Mouse (Mus musculus): ENCODE data around the gene Rps5.
"Not testable (repeated sequence)": the region's sequence is repeated elsewhere in the genome, so short reads cannot be mapped to it uniquely, and the experiment has no call there.

The Rps5 gene

DNA sequence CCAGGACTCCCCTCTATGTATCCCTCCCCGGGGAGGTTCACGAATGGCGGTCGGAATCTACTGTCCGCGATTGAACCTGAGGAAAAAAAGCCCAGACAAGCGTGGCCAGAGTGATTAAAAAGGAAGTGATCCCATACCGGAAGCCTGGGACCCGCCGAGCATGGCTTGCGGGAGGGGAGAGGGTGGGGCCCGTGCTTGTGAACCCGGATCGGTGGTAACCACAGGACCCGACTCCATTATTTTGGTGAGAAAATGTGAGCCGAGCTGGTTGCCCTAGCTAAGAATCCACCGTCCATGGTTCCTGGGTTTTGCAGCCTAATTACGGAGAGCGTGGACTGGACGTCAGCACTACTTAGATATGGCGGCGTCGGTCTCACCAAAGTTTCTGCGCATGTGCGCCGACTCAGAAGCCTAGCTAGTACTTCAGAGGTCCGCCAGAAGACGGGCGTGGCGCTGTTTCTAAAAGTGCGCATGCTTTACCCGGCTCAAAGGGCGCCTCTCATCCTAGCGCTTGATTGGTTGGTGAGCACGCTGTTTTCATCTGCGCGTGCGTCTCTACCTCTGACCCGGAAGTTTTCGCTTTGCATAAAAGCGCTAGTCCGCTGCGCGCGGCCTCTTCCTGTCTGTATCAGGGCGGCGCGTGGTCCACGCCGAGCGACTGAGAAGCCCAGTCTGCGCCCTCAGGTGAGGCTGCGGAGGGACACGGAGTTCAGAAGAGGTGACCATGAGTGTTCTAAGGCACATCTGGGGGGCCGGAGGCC, at the start of gene Rps5:
Gene Rps5, plus strand, starts transcription at position 586 of the 761 bp plus-strand sequence.
- peak; percentile 99 for DNase-seq

DNA sequence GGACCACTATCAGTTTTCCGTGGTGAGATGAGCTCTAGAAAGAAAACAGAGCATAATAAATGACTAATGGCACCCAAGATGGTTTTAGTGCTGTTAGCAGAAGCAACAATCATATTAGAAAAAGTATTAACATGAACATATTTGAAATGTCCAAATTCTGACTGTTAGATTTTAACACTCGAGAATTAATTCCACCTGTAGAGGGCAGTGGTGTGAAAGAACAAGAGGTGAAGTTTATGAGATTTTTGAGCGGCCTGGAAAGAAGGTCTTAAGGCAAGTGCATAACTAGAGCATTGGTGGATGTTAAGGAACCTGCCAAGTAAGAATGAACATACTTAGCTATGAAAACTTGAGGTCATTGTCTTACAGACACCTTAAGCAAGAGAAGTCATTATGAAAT, 47.8 kb upstream of the Rps5 start:
- peak; percentile 49 for DNase-seq

DNA sequence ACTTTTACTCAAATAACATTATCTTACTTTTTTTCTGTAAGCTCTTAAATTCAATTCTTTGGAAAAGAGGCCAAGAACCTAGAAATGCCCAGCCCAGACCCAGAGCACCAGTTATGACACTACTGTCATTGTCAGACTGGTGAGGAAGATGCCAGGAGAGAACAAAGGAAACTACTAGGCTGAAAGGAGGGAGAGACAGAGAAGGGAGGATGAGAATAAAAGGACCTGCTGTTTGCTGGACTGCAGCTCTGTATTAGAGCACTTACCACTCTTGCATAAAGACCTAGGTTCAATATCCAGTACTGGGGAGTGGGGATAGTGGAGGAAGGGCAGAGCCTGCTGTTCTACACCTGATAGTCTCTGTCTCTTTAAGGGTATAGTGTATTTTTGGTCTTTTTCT, 42.1 kb upstream of the Rps5 start:
- no peak for DNase-seq

DNA sequence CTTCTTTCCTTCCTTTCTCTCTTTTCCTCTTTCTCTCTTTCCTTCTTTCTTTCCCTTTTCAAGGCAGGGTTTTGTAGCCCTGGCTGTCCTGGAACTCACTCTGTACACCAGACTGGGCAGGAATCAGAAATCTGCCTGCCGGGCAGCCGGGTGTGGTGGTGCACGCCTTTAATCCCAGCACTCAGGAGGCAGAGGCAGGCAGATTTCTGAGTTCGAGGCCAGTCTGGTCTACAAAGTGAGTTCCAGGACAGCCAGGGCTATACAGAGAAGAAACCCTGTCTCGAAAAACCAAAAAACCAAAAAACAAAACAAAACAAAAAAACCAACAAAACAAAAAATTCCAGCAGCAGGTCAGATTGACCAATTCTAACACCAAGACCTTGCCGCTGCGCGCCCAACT, 41.6 kb upstream of the Rps5 start:
- DNase-seq = not testable (repeated sequence)

DNA sequence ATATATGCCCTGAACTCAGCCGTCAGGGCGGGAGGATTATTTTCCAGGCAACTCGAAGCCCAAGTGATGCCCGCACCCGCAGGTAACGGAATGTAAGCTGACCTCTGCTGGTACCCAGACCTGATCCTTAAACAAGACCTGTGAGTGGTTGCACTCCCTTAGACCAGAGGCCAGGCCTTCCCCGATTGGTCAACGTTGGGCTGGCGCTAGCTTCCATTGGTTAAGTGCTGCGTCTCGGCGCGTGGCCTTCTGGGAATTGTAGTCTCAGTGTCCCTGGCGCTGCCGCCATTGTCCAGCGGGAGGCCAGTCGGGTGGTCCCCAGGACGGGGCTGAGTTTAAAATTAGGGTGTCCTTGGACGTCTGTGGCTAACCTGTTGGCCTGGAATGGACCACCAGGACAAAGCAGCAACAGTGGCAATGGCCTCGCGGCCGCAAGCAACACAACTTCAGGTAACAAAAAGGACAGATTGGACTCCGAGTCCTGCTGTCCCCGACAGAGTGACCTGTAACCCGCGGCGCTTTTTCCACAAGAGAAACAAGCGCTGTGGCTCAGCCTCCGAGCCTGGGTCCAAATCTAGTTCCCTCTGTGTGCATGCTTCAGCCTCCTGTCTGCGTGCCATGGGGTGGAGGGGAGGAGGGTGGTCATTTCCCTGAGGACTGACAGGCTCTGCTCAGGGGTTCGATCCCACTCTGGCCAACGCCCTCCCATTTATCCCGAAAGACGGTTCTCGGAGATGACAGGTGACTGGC, 41.0 kb upstream of the Rps5 start, which contains the start of gene Zfp128:
Gene Zfp128, plus strand, starts transcription at position 267 of the 750 bp plus-strand sequence.
- peak; percentile 96 for DNase-seq

DNA sequence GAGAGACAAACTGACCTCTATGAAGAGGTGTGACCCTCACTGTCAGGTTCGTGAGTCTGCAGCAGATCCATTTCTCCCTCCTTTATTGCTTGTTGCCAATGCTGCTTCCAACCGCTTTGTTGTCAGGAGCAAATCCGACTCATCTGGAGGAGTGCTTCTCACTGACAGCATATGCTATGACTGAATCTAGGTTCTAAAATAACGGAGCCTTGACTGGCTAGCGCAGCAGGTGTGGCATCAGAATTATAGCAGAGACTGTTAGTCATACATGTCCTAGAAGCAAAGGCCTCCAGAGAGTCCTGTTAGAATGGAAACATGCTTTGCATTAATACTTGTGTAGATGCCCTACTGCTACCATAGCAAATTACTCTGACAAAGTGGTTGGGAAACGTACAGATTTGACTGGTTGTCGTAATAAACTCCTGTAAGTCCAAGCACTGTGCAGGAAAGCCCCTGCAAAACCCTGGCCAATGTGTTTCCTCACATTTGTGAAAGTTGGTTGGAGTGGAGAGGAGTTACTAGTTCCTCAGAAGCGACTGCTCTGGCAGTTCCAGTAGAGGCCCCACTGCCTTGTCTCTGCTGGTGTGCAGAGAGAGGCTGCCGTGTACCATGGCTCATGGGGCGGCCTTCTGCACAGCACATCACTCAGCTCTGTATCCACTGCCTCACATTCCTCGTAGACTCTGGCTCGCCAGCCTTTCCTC, 35.4 kb upstream of the Rps5 start:
- DNase-seq = no peak

DNA sequence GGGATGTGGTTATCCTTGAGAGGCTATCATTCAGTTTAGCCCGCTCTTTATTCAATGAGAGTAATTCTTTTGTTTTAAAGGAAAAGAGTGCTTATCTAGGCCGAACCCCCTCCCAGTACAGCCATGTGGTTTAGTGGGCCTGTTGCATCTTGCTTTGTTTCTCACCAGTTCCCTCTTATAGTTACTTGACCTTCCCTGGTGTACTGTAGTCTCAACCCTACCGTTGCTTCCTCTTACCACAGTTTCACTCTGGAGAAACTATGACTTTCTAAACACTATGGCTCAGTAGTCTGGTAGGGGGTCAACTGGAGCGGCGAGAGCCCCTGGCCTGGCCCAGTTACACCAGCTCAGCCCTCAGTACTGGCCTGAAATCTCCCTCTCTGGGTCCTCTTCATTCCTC, 34.5 kb upstream of the Rps5 start:
- no peak for DNase-seq

DNA sequence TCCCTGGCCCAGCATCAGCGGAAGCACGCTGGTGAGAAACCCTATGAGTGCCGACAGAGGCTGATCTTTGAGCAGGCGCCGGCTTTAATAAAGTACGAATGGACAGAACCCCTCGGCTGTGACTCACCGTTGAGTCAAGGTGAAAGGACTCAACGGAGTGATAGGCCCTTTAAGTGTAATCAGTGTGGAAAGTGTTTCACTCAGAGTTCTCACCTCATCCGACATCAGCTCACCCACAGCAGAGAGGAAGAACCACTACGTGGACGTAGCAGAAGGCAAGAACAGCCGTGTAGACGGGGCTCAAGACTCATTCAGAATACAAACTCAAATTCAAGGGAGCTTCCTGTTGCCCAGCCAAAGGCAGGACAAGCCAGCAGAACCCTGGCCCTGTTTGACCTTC, 31.2 kb upstream of the Rps5 start:
- no peak for DNase-seq

DNA sequence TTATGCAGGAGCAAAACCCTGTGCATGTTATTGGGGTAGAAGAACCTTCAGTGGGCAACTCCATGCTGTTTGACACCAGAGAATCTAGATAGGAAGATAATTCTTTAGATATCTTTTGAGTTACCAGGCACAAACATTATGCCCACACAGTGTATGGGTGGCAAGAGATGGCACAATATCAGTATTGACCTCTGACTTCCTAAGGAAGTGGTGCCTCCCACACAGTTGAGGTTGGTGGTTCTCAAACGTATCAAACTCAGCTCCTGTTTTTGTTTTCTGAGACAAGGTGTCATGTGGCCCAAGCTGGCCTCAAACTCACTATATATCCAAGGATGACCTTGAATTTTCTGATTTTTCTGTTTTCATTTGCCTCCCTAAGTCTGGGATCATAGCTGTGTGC, 30.8 kb upstream of the Rps5 start:
- DNase-seq = no peak

DNA sequence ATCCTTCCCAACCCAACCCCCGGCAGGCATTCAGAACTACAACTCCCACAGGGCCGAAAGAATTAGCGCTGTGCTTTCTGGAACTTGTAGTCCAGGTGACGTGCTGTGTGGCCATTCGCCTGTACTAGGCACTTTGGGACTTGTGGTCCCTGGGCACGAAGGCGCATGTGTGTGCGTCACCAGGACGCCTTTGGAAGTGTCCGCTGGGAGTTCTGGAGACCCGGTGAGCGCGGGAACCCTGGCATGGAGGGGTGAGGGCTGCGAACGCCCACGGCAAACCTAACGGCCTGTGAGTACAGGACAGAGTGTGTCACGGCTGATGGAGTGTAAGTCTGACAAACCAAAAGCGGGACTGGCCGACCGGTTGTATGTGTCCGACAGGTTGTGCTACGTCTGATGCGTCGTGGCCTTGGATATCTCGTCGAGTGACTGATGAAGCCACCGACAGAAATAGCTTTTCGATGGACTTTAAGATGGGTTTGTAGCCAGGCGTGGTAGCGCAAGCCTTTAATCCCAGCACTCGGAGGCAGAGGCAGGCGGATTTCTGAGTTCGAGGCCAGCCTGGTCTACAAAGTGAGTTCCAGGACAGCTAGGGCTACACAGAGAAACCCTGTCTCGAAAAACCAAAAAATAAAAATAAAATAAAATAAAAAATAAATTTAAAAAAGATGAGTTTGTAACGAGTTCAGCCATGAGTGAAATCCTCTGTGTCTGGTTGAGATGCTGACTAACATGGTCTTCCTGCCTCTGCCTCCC, 24.3 kb upstream of the Rps5 start, which contains the start of gene Zscan22:
Gene Zscan22, plus strand, starts transcription at position 161 of the 756 bp plus-strand sequence.
- DNase-seq = peak; percentile 96

DNA sequence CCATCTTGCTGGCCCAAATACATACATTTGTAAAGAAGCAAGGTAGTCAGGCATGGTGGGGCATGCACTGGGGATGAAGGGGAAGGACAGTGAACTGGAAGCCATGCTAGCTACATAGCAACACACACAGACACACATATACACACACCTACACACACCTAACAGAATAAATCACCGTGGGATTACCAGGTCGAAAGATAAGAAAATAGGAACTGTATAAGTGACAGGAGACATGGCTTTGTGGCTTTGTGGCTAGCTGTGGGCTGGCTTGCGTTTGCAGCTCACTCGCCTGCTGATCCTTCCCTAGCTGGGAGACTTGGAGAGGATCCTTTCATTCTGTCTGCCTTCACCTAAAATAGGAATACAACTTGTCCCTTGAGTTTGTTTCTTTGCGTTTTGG, 20.6 kb upstream of the Rps5 start:
- DNase-seq = no peak

DNA sequence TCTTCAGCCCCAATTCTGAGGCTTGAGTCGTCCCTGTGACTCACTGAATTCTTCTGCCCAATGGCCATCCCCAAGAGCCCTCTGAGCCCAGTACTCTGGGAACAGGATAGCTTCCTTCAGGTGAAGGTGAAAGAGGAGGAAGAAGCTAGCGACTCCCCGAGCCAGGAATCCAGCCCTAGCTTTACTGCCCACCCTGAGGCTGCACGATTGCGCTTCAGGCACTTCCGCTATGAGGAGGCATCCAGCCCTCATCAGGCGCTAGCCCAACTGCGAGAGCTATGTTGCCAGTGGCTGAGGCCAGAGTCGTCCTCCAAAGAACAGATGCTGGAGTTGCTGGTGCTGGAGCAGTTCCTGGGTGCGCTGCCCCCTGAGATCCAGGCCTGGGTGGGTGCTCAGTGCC, 18.5 kb upstream of the Rps5 start:
- no peak for DNase-seq

DNA sequence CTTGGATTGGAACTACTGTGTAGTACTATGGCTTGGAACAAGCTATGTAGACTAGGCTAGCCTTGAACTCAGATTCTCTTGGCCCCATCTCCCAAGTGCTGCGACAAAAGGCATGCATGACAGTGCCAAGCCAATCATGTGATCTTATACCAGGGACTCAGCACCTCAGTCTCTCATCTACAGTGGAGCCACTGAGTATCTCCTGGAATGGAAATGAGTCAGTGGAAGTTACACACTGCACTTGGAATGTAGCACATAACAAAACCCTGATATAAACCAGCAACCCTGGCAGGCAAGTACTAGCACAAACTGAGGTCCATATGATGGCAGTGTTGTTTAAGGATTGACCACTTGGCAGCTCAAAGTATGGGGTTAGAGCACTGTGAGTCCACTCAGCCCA, 16.9 kb upstream of the Rps5 start:
- DNase-seq = no peak

DNA sequence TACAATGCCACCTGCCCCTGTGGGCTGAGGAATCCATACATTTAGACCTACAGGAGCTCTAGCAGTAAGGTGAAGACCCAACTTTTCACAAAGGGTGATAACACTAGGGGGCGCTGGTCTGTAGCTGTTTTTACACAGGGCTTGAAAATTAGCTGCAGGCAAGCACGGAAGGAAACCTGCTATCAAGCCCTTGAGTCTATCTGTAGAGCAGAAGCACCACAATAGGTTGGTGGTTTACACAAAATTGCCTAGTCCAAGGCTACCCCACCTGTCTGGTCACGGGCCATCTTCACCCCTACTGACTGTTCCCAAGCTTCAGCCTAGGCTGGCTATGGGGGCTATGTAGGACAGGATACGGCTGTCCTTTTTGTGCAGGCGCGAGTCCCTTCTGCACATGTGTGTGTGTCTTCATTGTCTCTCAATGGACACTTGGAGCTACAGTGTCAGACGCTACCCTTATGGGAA, 12.6 kb upstream of the Rps5 start:
- peak; percentile 86 for DNase-seq

DNA sequence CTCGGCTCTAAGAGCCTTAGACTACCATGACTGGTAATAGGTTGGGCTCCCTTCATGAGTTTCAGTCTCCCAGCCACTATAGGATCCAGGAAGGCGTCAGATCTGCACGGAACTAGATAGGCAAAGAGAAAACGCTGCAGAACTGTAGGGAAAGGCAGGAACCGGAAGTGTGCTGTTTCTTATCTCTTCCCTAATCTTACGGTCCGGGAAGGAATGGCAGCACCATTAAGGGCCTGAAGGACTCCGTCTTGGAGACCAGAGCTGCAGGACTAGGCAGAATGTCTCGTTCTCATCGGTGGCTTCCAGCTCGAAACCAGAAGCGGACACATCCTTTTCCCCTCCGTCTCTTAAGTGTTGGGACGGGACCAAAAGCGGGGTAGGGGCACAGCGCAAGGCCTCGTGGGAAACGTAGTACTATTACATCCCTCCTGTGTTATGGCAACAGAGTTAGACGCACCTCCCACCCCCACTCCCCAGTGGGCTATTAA, 11.9 kb upstream of the Rps5 start:
- DNase-seq = peak; percentile 65

DNA sequence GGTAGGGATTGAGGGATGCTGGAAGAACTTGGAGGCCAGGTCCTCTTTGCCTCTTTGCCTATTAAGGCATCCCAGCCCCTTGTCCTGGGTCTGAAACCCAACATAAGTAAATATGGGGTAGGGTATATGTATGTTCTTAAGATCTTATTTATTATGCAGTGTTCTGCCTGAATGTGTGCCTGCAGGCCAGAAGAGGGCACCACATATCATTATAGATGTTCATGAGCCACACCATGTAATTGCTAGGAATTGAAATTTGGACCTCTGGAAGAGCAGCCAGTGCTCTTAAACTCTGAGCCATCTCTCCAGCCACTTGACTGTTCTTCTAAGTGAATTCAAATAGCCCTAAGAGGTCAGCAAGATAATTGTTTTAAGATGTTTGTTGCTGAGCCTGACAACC, 8.5 kb upstream of the Rps5 start:
- DNase-seq = peak; percentile 25

DNA sequence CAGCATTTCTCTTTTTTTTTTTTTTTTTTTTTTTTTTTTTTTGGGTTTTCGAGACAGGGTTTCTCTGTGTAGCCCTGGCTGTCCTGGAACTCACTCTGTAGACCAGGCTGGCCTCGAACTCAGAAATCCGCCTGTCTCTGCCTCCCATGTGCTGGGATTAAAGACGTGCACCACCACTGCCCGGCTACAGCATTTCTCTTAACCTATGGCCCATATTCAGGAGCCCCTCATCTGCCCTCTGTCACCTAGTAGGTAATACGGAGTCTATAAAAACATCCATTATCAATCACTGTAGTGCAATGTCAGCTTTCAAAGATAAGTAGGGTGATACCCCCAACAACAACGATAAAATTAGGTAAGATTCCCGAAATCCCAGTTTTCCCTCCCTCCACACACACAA, 1.6 kb upstream of the Rps5 start:
- not testable (repeated sequence) for DNase-seq

DNA sequence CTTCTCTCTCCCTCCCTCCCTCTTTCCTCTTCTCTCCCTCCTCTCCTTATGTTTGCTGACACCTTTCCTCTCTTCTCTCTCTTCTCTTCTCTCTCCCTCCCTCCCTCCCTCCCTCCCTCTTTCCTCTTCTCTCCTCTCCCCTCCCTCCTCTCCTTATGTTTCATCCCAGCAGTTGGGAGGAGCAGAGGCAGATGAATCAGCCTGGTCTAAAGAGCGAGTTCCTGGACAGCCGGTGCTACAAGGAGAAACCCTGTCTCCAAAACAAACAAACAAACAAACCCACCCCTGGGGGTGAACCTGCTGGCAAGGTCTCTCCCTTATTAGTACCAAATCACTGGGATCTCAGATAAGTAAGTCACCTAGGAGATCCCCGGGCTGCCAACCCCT, 779 bp upstream of the Rps5 start:
- DNase-seq = no peak

DNA sequence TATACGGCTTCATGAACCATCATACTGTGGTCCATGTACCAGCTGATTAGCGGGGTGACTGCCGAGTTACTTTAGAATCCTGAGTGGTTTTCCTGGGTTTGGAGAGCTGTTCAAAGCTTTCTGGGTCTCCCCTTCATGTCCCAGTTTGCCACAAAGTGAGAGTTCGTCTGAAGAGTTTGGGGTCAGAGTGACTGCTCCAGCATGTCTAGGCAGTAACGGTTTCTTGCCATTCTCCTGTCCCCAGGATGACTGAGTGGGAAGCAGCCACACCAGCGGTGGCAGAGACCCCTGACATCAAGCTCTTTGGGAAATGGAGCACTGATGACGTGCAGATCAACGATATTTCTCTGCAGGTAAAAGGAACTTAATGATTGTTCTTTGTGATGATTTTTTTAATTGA, 639 bp downstream of the Rps5 start:
- DNase-seq = no peak

DNA sequence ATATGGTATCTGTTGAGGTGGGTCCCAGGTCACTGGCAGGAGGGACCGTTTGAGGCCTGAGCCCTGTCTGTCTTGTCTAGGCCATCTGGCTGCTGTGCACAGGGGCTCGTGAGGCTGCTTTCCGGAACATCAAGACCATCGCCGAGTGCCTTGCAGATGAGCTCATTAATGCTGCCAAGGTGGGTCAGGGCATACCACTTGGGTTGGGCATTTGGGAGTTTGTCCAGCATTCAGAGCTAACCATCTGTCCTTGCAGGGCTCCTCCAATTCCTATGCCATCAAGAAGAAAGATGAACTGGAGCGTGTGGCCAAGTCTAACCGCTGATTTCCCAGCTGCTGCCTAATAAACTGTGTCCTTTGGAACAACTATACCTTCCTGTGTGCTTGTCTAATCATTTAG, 4.2 kb downstream of the Rps5 start:
- no peak for DNase-seq

DNA sequence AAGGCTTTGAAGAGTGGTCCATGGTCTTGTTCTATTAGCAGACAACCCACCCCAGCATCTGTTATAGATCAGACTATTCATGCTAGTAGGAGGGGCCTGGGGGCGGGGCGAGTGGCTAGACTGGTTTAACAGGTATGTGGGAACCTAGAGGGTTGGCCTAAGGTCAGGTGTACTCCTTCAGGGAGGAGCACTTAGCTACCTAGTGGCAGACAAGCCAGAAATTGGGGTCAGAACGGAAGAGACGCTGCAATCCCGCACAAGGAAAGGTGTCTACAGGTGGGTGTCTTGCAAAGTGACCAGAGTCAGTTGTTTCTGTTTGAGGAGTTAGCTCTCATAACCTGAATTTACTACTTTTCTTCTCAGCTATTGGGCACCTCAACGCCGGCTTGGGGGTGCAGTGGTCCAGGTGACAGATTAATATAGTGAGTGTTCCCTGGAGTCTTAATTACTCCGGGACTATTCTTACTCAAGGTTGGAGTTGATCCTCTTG, 5.1 kb downstream of the Rps5 start, which contains the start of gene Rnf225:
Gene Rnf225, plus strand, starts transcription at position 226 of the 490 bp plus-strand sequence.
- peak; percentile 77 for DNase-seq

All from lung, postnatal 10 days (tissue).